Mouse (Mus musculus): Measurements from ENCODE around the gene Inca1. TPM values are rescaled to one million over a fixed set of nuclear protein-coding genes. Genes with fewer than 3 reads are reported as not detected.

Inca1 gene
- polyA plus RNA-seq, 1 experiment = 4.5 TPM

- H3K27me3 ChIP-seq (ENCODE audit: control insufficient read depth, insufficient read depth, low read length, poor library complexity, severe bottlenecking) = no peaks in the 10 kb centered on the region
- peaks cover 6% of the 10 kb centered on the region for H3K4me1 ChIP-seq (ENCODE audit: control insufficient read depth, insufficient read depth, low read length)
- no peak overlapping the region for H3K27ac ChIP-seq (ENCODE audit: insufficient read depth, low read length)
- H3K9me3 ChIP-seq (replicated peaks; ENCODE audit: control insufficient read depth, insufficient read depth, low read length, poor library complexity, severe bottlenecking) = no peaks in the 10 kb centered on the region
- H3K36me3 ChIP-seq (ENCODE audit: control insufficient read depth, insufficient read depth, low read length, poor library complexity, severe bottlenecking) = no peaks in the 10 kb centered on the region
- H3K9ac ChIP-seq (ENCODE audit: low read depth, poor library complexity, severe bottlenecking) = no peak overlapping the region
- TF ChIP-seq CTCF (IDR thresholded peaks at IDR 0.05; ENCODE audit: low read depth, low read length) = no peak
- no peak for TF ChIP-seq EP300 (IDR thresholded peaks at IDR 0.05; ENCODE audit: insufficient read depth, low read depth, low read length)
- no peak for TF ChIP-seq POLR2A (IDR thresholded peaks at IDR 0.05; ENCODE audit: insufficient read depth, low read length)
- H3K4me3 ChIP-seq (ENCODE audit: low read depth, low read length) = no peak overlapping the region
Measured at GRCm38 (mm10) chr11:70679894-70680293, 20.1 kb downstream of the Inca1 start.

GRCm38 (mm10) chr11:70679361-70679760 lies 20.6 kb downstream of the Inca1 start:
- H3K36me3 ChIP-seq (ENCODE audit: control insufficient read depth, insufficient read depth, low read length, poor library complexity, severe bottlenecking) = no peaks in the 10 kb centered on the region
- no peak overlapping the region for H3K9ac ChIP-seq (ENCODE audit: low read depth, poor library complexity, severe bottlenecking)
- no peaks in the 10 kb centered on the region for H3K27me3 ChIP-seq (ENCODE audit: control insufficient read depth, insufficient read depth, low read length, poor library complexity, severe bottlenecking)
- H3K27ac ChIP-seq (ENCODE audit: insufficient read depth, low read length) = no peak overlapping the region
- no peak overlapping the region for H3K4me3 ChIP-seq (ENCODE audit: low read depth, low read length)
- H3K9me3 ChIP-seq (replicated peaks; ENCODE audit: control insufficient read depth, insufficient read depth, low read length, poor library complexity, severe bottlenecking) = no peaks in the 10 kb centered on the region
- peaks cover 6% of the 10 kb centered on the region for H3K4me1 ChIP-seq (ENCODE audit: control insufficient read depth, insufficient read depth, low read length)
- no peak for TF ChIP-seq CTCF (IDR thresholded peaks at IDR 0.05; ENCODE audit: low read depth, low read length)
- TF ChIP-seq POLR2A (IDR thresholded peaks at IDR 0.05; ENCODE audit: insufficient read depth, low read length) = no peak
- TF ChIP-seq EP300 (IDR thresholded peaks at IDR 0.05; ENCODE audit: insufficient read depth, low read depth, low read length) = no peak

- peaks cover 6% of the 10 kb centered on the region for H3K4me1 ChIP-seq (ENCODE audit: control insufficient read depth, insufficient read depth, low read length)
- H3K36me3 ChIP-seq (ENCODE audit: control insufficient read depth, insufficient read depth, low read length, poor library complexity, severe bottlenecking) = no peaks in the 10 kb centered on the region
- no peak overlapping the region for H3K27ac ChIP-seq (ENCODE audit: insufficient read depth, low read length)
- no peaks in the 10 kb centered on the region for H3K9me3 ChIP-seq (replicated peaks; ENCODE audit: control insufficient read depth, insufficient read depth, low read length, poor library complexity, severe bottlenecking)
- TF ChIP-seq POLR2A (IDR thresholded peaks at IDR 0.05; ENCODE audit: insufficient read depth, low read length) = no peak
- TF ChIP-seq EP300 (IDR thresholded peaks at IDR 0.05; ENCODE audit: insufficient read depth, low read depth, low read length) = no peak
- TF ChIP-seq CTCF (IDR thresholded peaks at IDR 0.05; ENCODE audit: low read depth, low read length) = no peak
- no peak overlapping the region for H3K9ac ChIP-seq (ENCODE audit: low read depth, poor library complexity, severe bottlenecking)
- no peak overlapping the region for H3K4me3 ChIP-seq (ENCODE audit: low read depth, low read length)
- H3K27me3 ChIP-seq (ENCODE audit: control insufficient read depth, insufficient read depth, low read length, poor library complexity, severe bottlenecking) = no peaks in the 10 kb centered on the region
Measured at GRCm38 (mm10) chr11:70678576-70678975, 21.4 kb downstream of the Inca1 start.

GRCm38 (mm10) chr11:70678092-70678491 lies 21.9 kb downstream of the Inca1 start:
- no peaks in the 10 kb centered on the region for H3K36me3 ChIP-seq (ENCODE audit: control insufficient read depth, insufficient read depth, low read length, poor library complexity, severe bottlenecking)

GRCm38 (mm10) chr11:70674501-70674900 lies 25.5 kb downstream of the Inca1 start:
- Histone ChIP-seq H3K27ac (ENCODE audit: insufficient read depth, low read length) (no peak overlapping the region), H3K4me1 (ENCODE audit: control insufficient read depth, insufficient read depth, low read length) (peaks cover 2% of the 10 kb centered on the region), H3K27me3 (ENCODE audit: control insufficient read depth, insufficient read depth, low read length, poor library complexity, severe bottlenecking) (no peaks in the 10 kb centered on the region), H3K36me3 (ENCODE audit: control insufficient read depth, insufficient read depth, low read length, poor library complexity, severe bottlenecking) (no peaks in the 10 kb centered on the region), H3K9ac (ENCODE audit: low read depth, poor library complexity, severe bottlenecking) (peak overlapping the region; percentile 42), H3K4me3 (ENCODE audit: low read depth, low read length) (no peak overlapping the region), H3K9me3 (replicated peaks; ENCODE audit: control insufficient read depth, insufficient read depth, low read length, poor library complexity, severe bottlenecking) (no peaks in the 10 kb centered on the region)
- TF ChIP-seq EP300 (IDR thresholded peaks at IDR 0.05; ENCODE audit: insufficient read depth, low read depth, low read length) (no peak), CTCF (IDR thresholded peaks at IDR 0.05; ENCODE audit: low read depth, low read length) (no peak), POLR2A (IDR thresholded peaks at IDR 0.05; ENCODE audit: insufficient read depth, low read length) (no peak)

More at GRCm38 (mm10) chr11:70678092-70678491, 21.9 kb downstream of the Inca1 start:
- H3K9me3 ChIP-seq (replicated peaks; ENCODE audit: control insufficient read depth, insufficient read depth, low read length, poor library complexity, severe bottlenecking) = no peaks in the 10 kb centered on the region
- no peak overlapping the region for H3K27ac ChIP-seq (ENCODE audit: insufficient read depth, low read length)
- no peak overlapping the region for H3K9ac ChIP-seq (ENCODE audit: low read depth, poor library complexity, severe bottlenecking)
- no peaks in the 10 kb centered on the region for H3K27me3 ChIP-seq (ENCODE audit: control insufficient read depth, insufficient read depth, low read length, poor library complexity, severe bottlenecking)
- H3K4me1 ChIP-seq (ENCODE audit: control insufficient read depth, insufficient read depth, low read length) = peaks cover 6% of the 10 kb centered on the region
- no peak overlapping the region for H3K4me3 ChIP-seq (ENCODE audit: low read depth, low read length)
- TF ChIP-seq POLR2A (IDR thresholded peaks at IDR 0.05; ENCODE audit: insufficient read depth, low read length) (no peak), EP300 (IDR thresholded peaks at IDR 0.05; ENCODE audit: insufficient read depth, low read depth, low read length) (no peak)

GRCm38 (mm10) chr11:70674014-70674413 lies 25.9 kb downstream of the Inca1 start:
- H3K4me1 ChIP-seq (ENCODE audit: control insufficient read depth, insufficient read depth, low read length) = peaks cover 2% of the 10 kb centered on the region
- H3K27ac ChIP-seq (ENCODE audit: insufficient read depth, low read length) = no peak overlapping the region
- H3K9me3 ChIP-seq (replicated peaks; ENCODE audit: control insufficient read depth, insufficient read depth, low read length, poor library complexity, severe bottlenecking) = no peaks in the 10 kb centered on the region
- no peaks in the 10 kb centered on the region for H3K36me3 ChIP-seq (ENCODE audit: control insufficient read depth, insufficient read depth, low read length, poor library complexity, severe bottlenecking)
- H3K4me3 ChIP-seq (ENCODE audit: low read depth, low read length) = no peak overlapping the region
- TF ChIP-seq EP300 (IDR thresholded peaks at IDR 0.05; ENCODE audit: insufficient read depth, low read depth, low read length) (no peak), CTCF (IDR thresholded peaks at IDR 0.05; ENCODE audit: low read depth, low read length) (no peak), POLR2A (IDR thresholded peaks at IDR 0.05; ENCODE audit: insufficient read depth, low read length) (no peak)
- no peak overlapping the region; the same call in 1 of the 2 replicates for H3K9ac ChIP-seq (ENCODE audit: low read depth, poor library complexity, severe bottlenecking)
- no peaks in the 10 kb centered on the region for H3K27me3 ChIP-seq (ENCODE audit: control insufficient read depth, insufficient read depth, low read length, poor library complexity, severe bottlenecking)
